Mouse (Mus musculus): ENCODE measurements around the gene Cacnb1. TPM values are rescaled to one million over a fixed set of nuclear protein-coding genes. Genes with fewer than 3 reads are reported as not detected.

The Cacnb1 gene
- polyA plus RNA-seq, 1 experiment from 2014 or later = 1.2 TPM

GRCm38 (mm10) chr11:97999748-98000147 is 23.1 kb downstream of the Cacnb1 start:
- 33% methylated on average over 5 of the region's 5 CpGs for WGBS (ENCODE audit: insufficient replicate concordance)
- Histone ChIP-seq H3K9ac (ENCODE audit: low read depth, low read length) (no peak overlapping the region), H3K4me3 (ENCODE audit: low read depth, low read length) (no peak overlapping the region), H3K36me3 (ENCODE audit: control insufficient read depth, insufficient read depth) (no peaks in the 10 kb centered on the region), H3K27me3 (ENCODE audit: control insufficient read depth, insufficient read depth, low read depth, low read length) (peaks cover 4% of the 10 kb centered on the region), H3K4me2 (ENCODE audit: low read depth, low read length) (no peak overlapping the region), H3K9me3 (replicated peaks; ENCODE audit: control insufficient read depth, low read length) (no peaks in the 10 kb centered on the region), H3K4me1 (ENCODE audit: control insufficient read depth, low read depth, low read length) (peaks cover 15% of the 10 kb centered on the region), H3K27ac (ENCODE audit: low read length) (no peak overlapping the region)
- ATAC-seq (ENCODE audit: low read depth) = 0 out of 2 replicates have a peak, but pooled peaks have one; percentile 11

- Histone ChIP-seq H3K27ac (ENCODE audit: low read length) (no peak overlapping the region), H3K27me3 (ENCODE audit: control insufficient read depth, insufficient read depth, low read depth, low read length) (peaks cover 4% of the 10 kb centered on the region), H3K9me3 (replicated peaks; ENCODE audit: control insufficient read depth, low read length) (no peaks in the 10 kb centered on the region), H3K9ac (ENCODE audit: low read depth, low read length) (no peak overlapping the region), H3K4me1 (ENCODE audit: control insufficient read depth, low read depth, low read length) (peaks cover 20% of the 10 kb centered on the region), H3K4me3 (ENCODE audit: low read depth, low read length) (no peak overlapping the region), H3K36me3 (ENCODE audit: control insufficient read depth, insufficient read depth) (no peaks in the 10 kb centered on the region), H3K4me2 (ENCODE audit: low read depth, low read length) (no peak overlapping the region)
- ATAC-seq (ENCODE audit: low read depth) = no peak
- 19% methylated on average over 7 of the region's 7 CpGs for WGBS (ENCODE audit: insufficient replicate concordance)
Measured at GRCm38 (mm10) chr11:97998898-97999608, 23.8 kb downstream of the Cacnb1 start.

- H3K4me3 ChIP-seq (ENCODE audit: low read depth, low read length) = no peak overlapping the region
- WGBS (ENCODE audit: insufficient replicate concordance) = 62% methylated on average over 11 of the region's 11 CpGs
- no peak overlapping the region for H3K4me2 ChIP-seq (ENCODE audit: low read depth, low read length)
- H3K27me3 ChIP-seq (ENCODE audit: control insufficient read depth, insufficient read depth, low read depth, low read length) = peaks cover 4% of the 10 kb centered on the region
- H3K9me3 ChIP-seq (replicated peaks; ENCODE audit: control insufficient read depth, low read length) = no peaks in the 10 kb centered on the region
- peaks cover 20% of the 10 kb centered on the region for H3K4me1 ChIP-seq (ENCODE audit: control insufficient read depth, low read depth, low read length)
- no peak overlapping the region for H3K9ac ChIP-seq (ENCODE audit: low read depth, low read length)
- ATAC-seq (ENCODE audit: low read depth) = no peak
- no peak overlapping the region for H3K27ac ChIP-seq (ENCODE audit: low read length)
- H3K36me3 ChIP-seq (ENCODE audit: control insufficient read depth, insufficient read depth) = no peaks in the 10 kb centered on the region
Measured at GRCm38 (mm10) chr11:97998074-97998793, 24.6 kb downstream of the Cacnb1 start.

- H3K27me3 ChIP-seq (ENCODE audit: control insufficient read depth, insufficient read depth, low read depth, low read length) = peaks cover 4% of the 10 kb centered on the region
- no peak overlapping the region for H3K9ac ChIP-seq (ENCODE audit: low read depth, low read length)
- no peak overlapping the region for H3K4me3 ChIP-seq (ENCODE audit: low read depth, low read length)
- H3K27ac ChIP-seq (ENCODE audit: low read length) = peak overlapping the region; percentile 54; the same call in 1 of the 2 replicates
- no peaks in the 10 kb centered on the region for H3K9me3 ChIP-seq (replicated peaks; ENCODE audit: control insufficient read depth, low read length)
- peaks cover 20% of the 10 kb centered on the region for H3K4me1 ChIP-seq (ENCODE audit: control insufficient read depth, low read depth, low read length)
- 51% methylated on average over 8 of the region's 8 CpGs for WGBS (ENCODE audit: insufficient replicate concordance)
- H3K36me3 ChIP-seq (ENCODE audit: control insufficient read depth, insufficient read depth) = no peaks in the 10 kb centered on the region
- H3K4me2 ChIP-seq (ENCODE audit: low read depth, low read length) = no peak overlapping the region
- no peak for ATAC-seq (ENCODE audit: low read depth)
Measured at GRCm38 (mm10) chr11:97997387-97997960, 25.4 kb downstream of the Cacnb1 start.

GRCm38 (mm10) chr11:97996691-97997090 is 26.1 kb downstream of the Cacnb1 start:
- 19% methylated on average over 1 of the region's 1 CpGs for WGBS (ENCODE audit: insufficient replicate concordance)
- Histone ChIP-seq H3K4me2 (ENCODE audit: low read depth, low read length) (no peak overlapping the region), H3K9ac (ENCODE audit: low read depth, low read length) (no peak overlapping the region), H3K4me1 (ENCODE audit: control insufficient read depth, low read depth, low read length) (peaks cover 20% of the 10 kb centered on the region), H3K4me3 (ENCODE audit: low read depth, low read length) (no peak overlapping the region), H3K27ac (ENCODE audit: low read length) (no peak overlapping the region), H3K36me3 (ENCODE audit: control insufficient read depth, insufficient read depth) (no peaks in the 10 kb centered on the region), H3K9me3 (replicated peaks; ENCODE audit: control insufficient read depth, low read length) (no peaks in the 10 kb centered on the region), H3K27me3 (ENCODE audit: control insufficient read depth, insufficient read depth, low read depth, low read length) (peaks cover 4% of the 10 kb centered on the region)
- no peak for ATAC-seq (ENCODE audit: low read depth)

GRCm38 (mm10) chr11:97995564-97996288 is 27.1 kb downstream of the Cacnb1 start, which contains the start of gene Arl5c:
Arl5c (minus strand) TSS chr11:97996181.
- H3K9me3 ChIP-seq (replicated peaks; ENCODE audit: control insufficient read depth, low read length) = no peaks in the 10 kb centered on the region
- H3K36me3 ChIP-seq (ENCODE audit: control insufficient read depth, insufficient read depth) = no peaks in the 10 kb centered on the region
- peak within 1 kb of the TSS; percentile 56 for H3K4me3 ChIP-seq (ENCODE audit: low read depth, low read length)
- peak within 1 kb of the TSS; percentile 36; the same call in 1 of the 2 replicates for H3K27ac ChIP-seq (ENCODE audit: low read length)
- peak within 1 kb of the TSS; percentile 21; the same call in 1 of the 2 replicates for H3K9ac ChIP-seq (ENCODE audit: low read depth, low read length)
- peaks cover 20% of the 10 kb centered on the region for H3K4me1 ChIP-seq (ENCODE audit: control insufficient read depth, low read depth, low read length)
- H3K4me2 ChIP-seq (ENCODE audit: low read depth, low read length) = peak within 1 kb of the TSS; percentile 74
- 2% methylated on average over 26 of the region's 26 CpGs for WGBS (ENCODE audit: insufficient replicate concordance)
- peak; percentile 35; the same call in 1 of the 2 replicates for ATAC-seq (ENCODE audit: low read depth)
- peaks cover 4% of the 10 kb centered on the region for H3K27me3 ChIP-seq (ENCODE audit: control insufficient read depth, insufficient read depth, low read depth, low read length)

- H3K9me3 ChIP-seq (replicated peaks; ENCODE audit: control insufficient read depth, low read length) = no peaks in the 10 kb centered on the region
- ATAC-seq (ENCODE audit: low read depth) = peak; percentile 55
- H3K4me1 ChIP-seq (ENCODE audit: control insufficient read depth, low read depth, low read length) = peaks cover 23% of the 10 kb centered on the region
- H3K4me3 ChIP-seq (ENCODE audit: low read depth, low read length) = peak overlapping the region; percentile 56
- under 1% methylated on average over 13 of the region's 13 CpGs for WGBS (ENCODE audit: insufficient replicate concordance)
- H3K4me2 ChIP-seq (ENCODE audit: low read depth, low read length) = peak overlapping the region; percentile 74
- H3K9ac ChIP-seq (ENCODE audit: low read depth, low read length) = 0 out of 2 replicates have a peak overlapping the region, but pooled peaks have one; percentile 7
- no peaks in the 10 kb centered on the region for H3K36me3 ChIP-seq (ENCODE audit: control insufficient read depth, insufficient read depth)
- H3K27me3 ChIP-seq (ENCODE audit: control insufficient read depth, insufficient read depth, low read depth, low read length) = peaks cover 4% of the 10 kb centered on the region; the same call in 1 of the 2 replicates
- H3K27ac ChIP-seq (ENCODE audit: low read length) = no peak overlapping the region
Measured at GRCm38 (mm10) chr11:97994539-97995100, 28.2 kb downstream of the Cacnb1 start.

- Histone ChIP-seq H3K36me3 (ENCODE audit: control insufficient read depth, insufficient read depth) (no peaks in the 10 kb centered on the region), H3K27ac (ENCODE audit: low read length) (peak overlapping the region; percentile 90), H3K4me1 (ENCODE audit: control insufficient read depth, low read depth, low read length) (peaks cover 29% of the 10 kb centered on the region), H3K4me3 (ENCODE audit: low read depth, low read length) (peak overlapping the region; percentile 87), H3K4me2 (ENCODE audit: low read depth, low read length) (peak overlapping the region; percentile 92), H3K27me3 (ENCODE audit: control insufficient read depth, insufficient read depth, low read depth, low read length) (peaks cover 30% of the 10 kb centered on the region), H3K9me3 (replicated peaks; ENCODE audit: control insufficient read depth, low read length) (no peaks in the 10 kb centered on the region), H3K9ac (ENCODE audit: low read depth, low read length) (peak overlapping the region; percentile 83)
- peak; percentile 85 for ATAC-seq (ENCODE audit: low read depth)
- under 1% methylated on average over 26 of the region's 26 CpGs for WGBS (ENCODE audit: insufficient replicate concordance)
Measured at GRCm38 (mm10) chr11:97988530-97989096, 34.2 kb downstream of the Cacnb1 start.

Measured in liver, embryonic 16.5 days (tissue).